Mouse (Mus musculus) splenic B cell, adult 2 months (primary cell): Measurements from ENCODE around the gene Baz2b.

Experiments
- DNase-seq: peaks from one replicate; pipeline ENCODE4 v3.0.0-alpha.2; 2011; ENCODE audit warnings: low read depth, low spot score
- H3K27me3 ChIP-seq: 2 replicates; pipeline ENCODE4 v1.6.1; 2012; ENCODE audit warnings: mild to moderate bottlenecking, low read length, moderate library complexity, mixed read lengths; ENCODE audit not compliant: control insufficient read depth, poor library complexity, insufficient read depth, severe bottlenecking
- H3K36me3 ChIP-seq: 2 replicates; pipeline ENCODE4 v1.6.1; 2012; ENCODE audit warnings: mild to moderate bottlenecking, low read length, moderate library complexity, mixed read lengths; ENCODE audit not compliant: control insufficient read depth, poor library complexity, insufficient read depth, severe bottlenecking

The Baz2b gene

GRCm38 (mm10) chr2:60212488-60212887, 2.8 kb upstream of the Baz2b start:
- H3K36me3 ChIP-seq = no peaks in the 10 kb centered on the region
- DNase-seq = no peak
- no peaks in the 10 kb centered on the region for H3K27me3 ChIP-seq

- H3K36me3 ChIP-seq = no peaks in the 10 kb centered on the region
- no peak for DNase-seq
- no peaks in the 10 kb centered on the region for H3K27me3 ChIP-seq
These were observed 1.2 kb upstream of the Baz2b start for GRCm38 (mm10) chr2:60210821-60211220.

- Histone ChIP-seq H3K36me3 (no peaks in the 10 kb centered on the region), H3K27me3 (no peaks in the 10 kb centered on the region)
- DNase-seq = no peak
These were observed 472 bp downstream of the Baz2b start for GRCm38 (mm10) chr2:60209122-60209611.

GRCm38 (mm10) chr2:60205795-60206194, 3.8 kb downstream of the Baz2b start:
- no peaks in the 10 kb centered on the region for H3K36me3 ChIP-seq
- DNase-seq = no peak
- no peaks in the 10 kb centered on the region for H3K27me3 ChIP-seq

- H3K36me3 ChIP-seq = no peaks in the 10 kb centered on the region
- H3K27me3 ChIP-seq = no peaks in the 10 kb centered on the region
- peak; percentile 32 for DNase-seq
These were observed 5.5 kb downstream of the Baz2b start for GRCm38 (mm10) chr2:60204162-60204561.

- no peaks in the 10 kb centered on the region for H3K36me3 ChIP-seq
- DNase-seq = no peak
These were observed 5.9 kb downstream of the Baz2b start for GRCm38 (mm10) chr2:60203733-60204132.

GRCm38 (mm10) chr2:60202900-60203530, 6.6 kb downstream of the Baz2b start:
- Histone ChIP-seq H3K27me3 (no peaks in the 10 kb centered on the region), H3K36me3 (no peaks in the 10 kb centered on the region)
- no peak for DNase-seq

More at GRCm38 (mm10) chr2:60203733-60204132, 5.9 kb downstream of the Baz2b start:
- no peaks in the 10 kb centered on the region for H3K27me3 ChIP-seq

- Histone ChIP-seq H3K36me3 (no peaks in the 10 kb centered on the region), H3K27me3 (no peaks in the 10 kb centered on the region)
- DNase-seq = peak; percentile 65
These were observed 9.0 kb downstream of the Baz2b start for GRCm38 (mm10) chr2:60200667-60201066.

- no peak for DNase-seq
- H3K27me3 ChIP-seq = no peaks in the 10 kb centered on the region
- no peaks in the 10 kb centered on the region for H3K36me3 ChIP-seq
These were observed 9.5 kb downstream of the Baz2b start for GRCm38 (mm10) chr2:60200051-60200562.

GRCm38 (mm10) chr2:60196841-60197240, 12.8 kb downstream of the Baz2b start:
- no peaks in the 10 kb centered on the region for H3K27me3 ChIP-seq
- H3K36me3 ChIP-seq = no peaks in the 10 kb centered on the region

GRCm38 (mm10) chr2:60181696-60182095, 27.9 kb downstream of the Baz2b start:
- Histone ChIP-seq H3K27me3 (no peaks in the 10 kb centered on the region), H3K36me3 (no peaks in the 10 kb centered on the region)
- no peak for DNase-seq

More at GRCm38 (mm10) chr2:60196841-60197240, 12.8 kb downstream of the Baz2b start:
- no peak for DNase-seq

- DNase-seq = no peak
- H3K27me3 ChIP-seq = no peaks in the 10 kb centered on the region
These were observed 32.1 kb downstream of the Baz2b start for GRCm38 (mm10) chr2:60177490-60177889.

GRCm38 (mm10) chr2:60176087-60176486, 33.6 kb downstream of the Baz2b start:
- no peaks in the 10 kb centered on the region for H3K36me3 ChIP-seq
- peak; percentile 60 for DNase-seq
- no peaks in the 10 kb centered on the region for H3K27me3 ChIP-seq

More at GRCm38 (mm10) chr2:60177490-60177889, 32.1 kb downstream of the Baz2b start:
- no peaks in the 10 kb centered on the region for H3K36me3 ChIP-seq

- DNase-seq = peak; percentile 38
- H3K36me3 ChIP-seq = no peaks in the 10 kb centered on the region
- H3K27me3 ChIP-seq = no peaks in the 10 kb centered on the region
These were observed 34.6 kb downstream of the Baz2b start for GRCm38 (mm10) chr2:60175078-60175477.

GRCm38 (mm10) chr2:60173595-60173994, 36.0 kb downstream of the Baz2b start:
- Histone ChIP-seq H3K36me3 (no peaks in the 10 kb centered on the region), H3K27me3 (no peaks in the 10 kb centered on the region)
- no peak for DNase-seq
